In the genomic region with DNA sequence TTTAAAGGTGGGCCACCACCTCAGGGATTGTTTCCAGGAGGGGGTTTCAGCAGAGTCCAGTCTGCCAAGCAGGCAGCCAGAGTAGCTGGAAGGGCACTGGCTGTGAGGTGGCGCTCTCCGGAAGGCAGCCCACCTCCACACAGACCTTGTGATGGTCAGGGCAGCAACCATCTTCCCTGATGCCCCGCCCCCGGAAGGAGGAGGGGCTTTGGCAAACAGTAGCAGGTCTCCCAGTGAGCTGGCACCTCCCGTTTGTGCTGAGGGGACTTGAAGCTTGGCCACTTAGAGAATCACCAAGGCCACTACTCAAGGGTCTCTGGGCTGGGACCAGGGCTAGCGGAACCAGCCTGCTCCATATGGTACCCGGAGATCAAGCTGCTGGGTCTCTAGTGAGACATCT, we compare ENCODE assay signal across 19 mouse cellular contexts.
DNase-seq lines count a peak whose midpoint lies in the region; ATAC-seq lines count a peak whose summit lies in the region.
"Had no signal": no experiment of that assay in that cellular context is flagged by ENCODE, and none has a peak within 500 bp of the region (broad histone marks: within the 10 kb centered on the region; RNA-seq: fewer than 3 reads in every experiment).

No protein-coding gene starts in this region.

- peak overlapping the region; percentile 21; the same call in 1 of the 2 replicates for H3K9ac ChIP-seq in hindbrain, embryonic 13.5 days
- H3K9ac ChIP-seq: embryonic facial prominence, embryonic 13.5 days; limb, embryonic 13.5 days; liver, embryonic 15.5 days had no signal

- no peaks in the 10 kb centered on the region for H3K9me3 ChIP-seq in hindbrain, embryonic 13.5 days
- H3K9me3 ChIP-seq: embryonic facial prominence, embryonic 13.5 days; limb, embryonic 13.5 days; liver, embryonic 15.5 days had no signal

- no peaks in the 10 kb centered on the region for H3K36me3 ChIP-seq in hindbrain, embryonic 13.5 days
- H3K36me3 ChIP-seq: embryonic facial prominence, embryonic 13.5 days; limb, embryonic 13.5 days; liver, embryonic 15.5 days had no signal

- no peak for ATAC-seq in hindbrain, embryonic 13.5 days (ENCODE audit: low FRiP score)
- ATAC-seq: CD4-positive, CD25-positive, alpha-beta regulatory T cell, adult 4 months; Patski had no signal

- no peak overlapping the region for H3K4me3 ChIP-seq in hindbrain, embryonic 13.5 days
- H3K4me3 ChIP-seq: embryonic facial prominence, embryonic 13.5 days; left cerebral cortex, adult 2 months; limb, embryonic 13.5 days; liver, embryonic 15.5 days had no signal

- H3K4me1 ChIP-seq in hindbrain, embryonic 13.5 days (replicated peaks): peaks cover 32% of the 10 kb centered on the region
- H3K4me1 ChIP-seq: liver, embryonic 15.5 days had no signal

- H3K27me3 ChIP-seq in hindbrain, embryonic 13.5 days: peaks cover 80% of the 10 kb centered on the region

- 0 out of 2 replicates have a peak overlapping the region, but pooled peaks have one; percentile 4 for H3K27ac ChIP-seq in hindbrain, embryonic 13.5 days
- H3K27ac ChIP-seq: embryonic facial prominence, embryonic 13.5 days; left cerebral cortex, adult 2 months; limb, embryonic 13.5 days; liver, embryonic 15.5 days had no signal

- peak; percentile 36 to 42 for DNase-seq in kidney, postnatal 4 days
- DNase-seq in kidney, adult 11 months: no peak
- DNase-seq in thymus, postnatal 4 days: peak; percentile 48
- no peak for DNase-seq in thymus, postnatal 0 days (ENCODE audit: low spot score)
- DNase-seq in gastrocnemius, postnatal 25 days: no peak
- no peak for DNase-seq in adrenal gland, postnatal 36 days
- DNase-seq: cerebellum, adult 11-12 months; cerebellum, postnatal 36 days; kidney, adult 9 months; lung, postnatal 4 days; right cerebral cortex, postnatal 4 days; thymus, adult 2 months had no signal

- 49% methylated on average over 7 of the region's 7 CpGs for WGBS in hindbrain, embryonic 13.5 days

- H3K4me2 ChIP-seq in hindbrain, embryonic 13.5 days: no peak overlapping the region; the same call in 1 of the 2 replicates
- H3K4me2 ChIP-seq: liver, embryonic 15.5 days had no signal

Comparison
In these comparisons a context has a peak if more than half of its experiments do, and no peak if none do; other contexts are left out.
1. DNase-seq: peak in kidney, postnatal 4 days (2 of 2) and thymus, postnatal 4 days (single experiment); none in kidney, adult 11 months (single experiment), thymus, postnatal 0 days (single experiment), gastrocnemius, postnatal 25 days (single experiment) and adrenal gland, postnatal 36 days (0 of 2).